Mouse (Mus musculus): ENCODE results near the gene Olfr1150-ps1. TPM values are rescaled to one million over a fixed set of nuclear protein-coding genes. Genes with fewer than 3 reads are reported as not detected.

The Olfr1150-ps1 gene
- not detected in 2 replicates for polyA plus RNA-seq (2015; fragmentation: Nextera tagmentation; extraction: Ambion mirVana)

GRCm38 (mm10) chr2:87843693-87844092, at the start of gene Olfr1150-ps1:
Olfr1150-ps1 (plus strand) TSS chr2:87843993.
- WGBS (ENCODE audit: insufficient replicate concordance) = 43% methylated on average over 1 of the region's 1 CpGs
- H3K27ac ChIP-seq (replicated peaks) = no peak within 1 kb of the TSS
- no peak for ATAC-seq (ENCODE audit: insufficient read depth)

GRCm38 (mm10) chr2:87800292-87800691, 43.5 kb upstream of the Olfr1150-ps1 start, which contains the start of gene Olfr1143:
Olfr1143 (plus strand) TSS chr2:87800592.
- Histone ChIP-seq H3K27me3 (no peaks in the 10 kb centered on the region), H3K4me2 (no peak within 1 kb of the TSS), H3K36me3 (replicated peaks) (no peaks in the 10 kb centered on the region), H3K27ac (replicated peaks) (no peak within 1 kb of the TSS), H3K9ac (no peak within 1 kb of the TSS), H3K9me3 (replicated peaks) (no peaks in the 10 kb centered on the region), H3K4me1 (replicated peaks) (no peaks in the 10 kb centered on the region), H3K4me3 (replicated peaks) (no peak within 1 kb of the TSS)
- ATAC-seq (ENCODE audit: insufficient read depth) = no peak

More at GRCm38 (mm10) chr2:87843693-87844092, at the start of gene Olfr1150-ps1:
- Histone ChIP-seq H3K36me3 (replicated peaks) (no peaks in the 10 kb centered on the region), H3K4me2 (no peak within 1 kb of the TSS), H3K4me3 (replicated peaks) (no peak within 1 kb of the TSS), H3K27me3 (no peaks in the 10 kb centered on the region), H3K4me1 (replicated peaks) (no peaks in the 10 kb centered on the region), H3K9me3 (replicated peaks) (no peaks in the 10 kb centered on the region), H3K9ac (no peak within 1 kb of the TSS)

- Histone ChIP-seq H3K9me3 (replicated peaks) (no peaks in the 10 kb centered on the region), H3K4me1 (replicated peaks) (no peaks in the 10 kb centered on the region), H3K27me3 (no peaks in the 10 kb centered on the region), H3K36me3 (replicated peaks) (no peaks in the 10 kb centered on the region), H3K27ac (replicated peaks) (no peak within 1 kb of the TSS), H3K9ac (no peak within 1 kb of the TSS), H3K4me3 (replicated peaks) (no peak within 1 kb of the TSS), H3K4me2 (no peak within 1 kb of the TSS)
- ATAC-seq (ENCODE audit: insufficient read depth) = no peak
- 41% methylated on average over 1 of the region's 1 CpGs for WGBS (ENCODE audit: insufficient replicate concordance)
These were observed 34.3 kb upstream of the Olfr1150-ps1 start, which contains the start of gene Olfr1145 for GRCm38 (mm10) chr2:87809522-87809921. Olfr1145 (plus strand) TSS chr2:87809822.

- Histone ChIP-seq H3K36me3 (replicated peaks) (no peaks in the 10 kb centered on the region), H3K4me2 (no peak within 1 kb of the TSS), H3K4me3 (replicated peaks) (no peak within 1 kb of the TSS), H3K27ac (replicated peaks) (no peak within 1 kb of the TSS), H3K9ac (no peak within 1 kb of the TSS), H3K9me3 (replicated peaks) (no peaks in the 10 kb centered on the region), H3K4me1 (replicated peaks) (no peaks in the 10 kb centered on the region), H3K27me3 (no peaks in the 10 kb centered on the region)
- WGBS (ENCODE audit: insufficient replicate concordance) = 62% methylated on average over 1 of the region's 1 CpGs
- ATAC-seq (ENCODE audit: insufficient read depth) = no peak
These were observed 13.6 kb upstream of the Olfr1150-ps1 start, which contains the start of gene Olfr1148 for GRCm38 (mm10) chr2:87830233-87830632. Olfr1148 (plus strand) TSS chr2:87830533.

GRCm38 (mm10) chr2:87855562-87855961, 11.8 kb downstream of the Olfr1150-ps1 start, which contains the start of gene Olfr1151:
Olfr1151 (plus strand) TSS chr2:87855862.
- Histone ChIP-seq H3K4me1 (replicated peaks) (no peaks in the 10 kb centered on the region), H3K36me3 (replicated peaks) (no peaks in the 10 kb centered on the region), H3K27ac (replicated peaks) (no peak within 1 kb of the TSS), H3K4me3 (replicated peaks) (no peak within 1 kb of the TSS), H3K9ac (no peak within 1 kb of the TSS), H3K4me2 (no peak within 1 kb of the TSS), H3K27me3 (no peaks in the 10 kb centered on the region), H3K9me3 (replicated peaks) (no peaks in the 10 kb centered on the region)
- ATAC-seq (ENCODE audit: insufficient read depth) = no peak
- WGBS (ENCODE audit: insufficient replicate concordance) = 71% methylated on average over 1 of the region's 1 CpGs

GRCm38 (mm10) chr2:87866192-87866591, 22.4 kb downstream of the Olfr1150-ps1 start, which contains the start of gene Olfr1152:
Olfr1152 (plus strand) TSS chr2:87866492.
- H3K4me1 ChIP-seq (replicated peaks) = no peaks in the 10 kb centered on the region
- no peak within 1 kb of the TSS for H3K27ac ChIP-seq (replicated peaks)
- H3K4me3 ChIP-seq (replicated peaks) = no peak within 1 kb of the TSS
- no peak within 1 kb of the TSS for H3K9ac ChIP-seq
- H3K9me3 ChIP-seq (replicated peaks) = no peaks in the 10 kb centered on the region
- H3K27me3 ChIP-seq = no peaks in the 10 kb centered on the region
- no peak within 1 kb of the TSS for H3K4me2 ChIP-seq
- no peak for ATAC-seq (ENCODE audit: insufficient read depth)
- no peaks in the 10 kb centered on the region for H3K36me3 ChIP-seq (replicated peaks)

- Histone ChIP-seq H3K27ac (replicated peaks) (no peak within 1 kb of the TSS), H3K9me3 (replicated peaks) (no peaks in the 10 kb centered on the region), H3K27me3 (no peaks in the 10 kb centered on the region), H3K4me2 (no peak within 1 kb of the TSS), H3K36me3 (replicated peaks) (no peaks in the 10 kb centered on the region), H3K4me3 (replicated peaks) (no peak within 1 kb of the TSS), H3K9ac (no peak within 1 kb of the TSS), H3K4me1 (replicated peaks) (no peaks in the 10 kb centered on the region)
- 52% methylated on average over 1 of the region's 1 CpGs for WGBS (ENCODE audit: insufficient replicate concordance)
- no peak for ATAC-seq (ENCODE audit: insufficient read depth)
These were observed 50.9 kb downstream of the Olfr1150-ps1 start, which contains the start of gene Olfr1153 for GRCm38 (mm10) chr2:87894662-87895061. Olfr1153 (plus strand) TSS chr2:87894962.

Other genes starting within 250 kb of the Olfr1150-ps1 start
- gene Olfr1130, start 237.8 kb upstream of the Olfr1150-ps1 start, polyA plus RNA-seq (2015; fragmentation: Nextera tagmentation; extraction: Ambion mirVana) = not detected in 2 replicates
- gene Olfr1131, start 216.9 kb upstream of the Olfr1150-ps1 start, polyA plus RNA-seq (2015; fragmentation: Nextera tagmentation; extraction: Ambion mirVana) = not detected in 2 replicates
- not detected in 2 replicates for gene Olfr1132, start 206.5 kb upstream of the Olfr1150-ps1 start, polyA plus RNA-seq (2015; fragmentation: Nextera tagmentation; extraction: Ambion mirVana)
- gene Olfr1133, start 196.6 kb upstream of the Olfr1150-ps1 start, polyA plus RNA-seq (2015; fragmentation: Nextera tagmentation; extraction: Ambion mirVana) = not detected in 2 replicates
- gene Olfr1134, start 185.5 kb upstream of the Olfr1150-ps1 start, polyA plus RNA-seq (2015; fragmentation: Nextera tagmentation; extraction: Ambion mirVana) = not detected in 2 replicates
- not detected in 2 replicates for gene Olfr1135, start 170.3 kb upstream of the Olfr1150-ps1 start, polyA plus RNA-seq (2015; fragmentation: Nextera tagmentation; extraction: Ambion mirVana)
- gene Olfr1136, start 150.0 kb upstream of the Olfr1150-ps1 start, polyA plus RNA-seq (2015; fragmentation: Nextera tagmentation; extraction: Ambion mirVana) = not detected in 2 replicates
- not detected in 2 replicates for gene Olfr1137, start 130.8 kb upstream of the Olfr1150-ps1 start, polyA plus RNA-seq (2015; fragmentation: Nextera tagmentation; extraction: Ambion mirVana)
- gene Olfr1138, start 104.0 kb upstream of the Olfr1150-ps1 start, polyA plus RNA-seq (2015; fragmentation: Nextera tagmentation; extraction: Ambion mirVana) = not detected in 2 replicates
- gene Olfr1140, start 100.2 kb upstream of the Olfr1150-ps1 start, polyA plus RNA-seq (2015; fragmentation: Nextera tagmentation; extraction: Ambion mirVana) = not detected in 2 replicates
- gene Olfr1141, start 90.0 kb upstream of the Olfr1150-ps1 start, polyA plus RNA-seq (2015; fragmentation: Nextera tagmentation; extraction: Ambion mirVana) = not detected in 2 replicates
- not detected in 2 replicates for gene Olfr152, start 64.5 kb upstream of the Olfr1150-ps1 start, polyA plus RNA-seq (2015; fragmentation: Nextera tagmentation; extraction: Ambion mirVana)
- gene Olfr1143, start 43.4 kb upstream of the Olfr1150-ps1 start, polyA plus RNA-seq (2015; fragmentation: Nextera tagmentation; extraction: Ambion mirVana) = not detected in 2 replicates
- not detected in 2 replicates for gene Olfr1145, start 34.2 kb upstream of the Olfr1150-ps1 start, polyA plus RNA-seq (2015; fragmentation: Nextera tagmentation; extraction: Ambion mirVana)
- gene Olfr1148, start 13.5 kb upstream of the Olfr1150-ps1 start, polyA plus RNA-seq (2015; fragmentation: Nextera tagmentation; extraction: Ambion mirVana) = not detected in 2 replicates
- gene Olfr1151, start 11.9 kb downstream of the Olfr1150-ps1 start, polyA plus RNA-seq (2015; fragmentation: Nextera tagmentation; extraction: Ambion mirVana) = not detected in 2 replicates
- gene Olfr1152, start 22.5 kb downstream of the Olfr1150-ps1 start, polyA plus RNA-seq (2015; fragmentation: Nextera tagmentation; extraction: Ambion mirVana) = not detected in 2 replicates
- gene Olfr1153, start 51.0 kb downstream of the Olfr1150-ps1 start, polyA plus RNA-seq (2015; fragmentation: Nextera tagmentation; extraction: Ambion mirVana) = not detected in 2 replicates
- gene Olfr1154, start 61.2 kb downstream of the Olfr1150-ps1 start, polyA plus RNA-seq (2015; fragmentation: Nextera tagmentation; extraction: Ambion mirVana) = not detected in 2 replicates
- gene Olfr1155, start 101.1 kb downstream of the Olfr1150-ps1 start, polyA plus RNA-seq (2015; fragmentation: Nextera tagmentation; extraction: Ambion mirVana) = not detected in 2 replicates
- gene Olfr1156, start 109.1 kb downstream of the Olfr1150-ps1 start, polyA plus RNA-seq (2015; fragmentation: Nextera tagmentation; extraction: Ambion mirVana) = not detected in 2 replicates
- not detected in 2 replicates for gene Olfr1157, start 124.3 kb downstream of the Olfr1150-ps1 start, polyA plus RNA-seq (2015; fragmentation: Nextera tagmentation; extraction: Ambion mirVana)
- not detected in 2 replicates for gene Olfr74, start 130.7 kb downstream of the Olfr1150-ps1 start, polyA plus RNA-seq (2015; fragmentation: Nextera tagmentation; extraction: Ambion mirVana)
- not detected in 2 replicates for gene Olfr1158, start 146.1 kb downstream of the Olfr1150-ps1 start, polyA plus RNA-seq (2015; fragmentation: Nextera tagmentation; extraction: Ambion mirVana)
- not detected in 2 replicates for gene Olfr1160, start 164.3 kb downstream of the Olfr1150-ps1 start, polyA plus RNA-seq (2015; fragmentation: Nextera tagmentation; extraction: Ambion mirVana)
- gene Olfr1161, start 178.8 kb downstream of the Olfr1150-ps1 start, polyA plus RNA-seq (2015; fragmentation: Nextera tagmentation; extraction: Ambion mirVana) = not detected in 2 replicates
- not detected in 2 replicates for gene Olfr73, start 193.7 kb downstream of the Olfr1150-ps1 start, polyA plus RNA-seq (2015; fragmentation: Nextera tagmentation; extraction: Ambion mirVana)
- not detected in 2 replicates for gene Olfr1162, start 207.1 kb downstream of the Olfr1150-ps1 start, polyA plus RNA-seq (2015; fragmentation: Nextera tagmentation; extraction: Ambion mirVana)
- gene Olfr1163, start 227.8 kb downstream of the Olfr1150-ps1 start, polyA plus RNA-seq (2015; fragmentation: Nextera tagmentation; extraction: Ambion mirVana) = not detected in 2 replicates
- gene Olfr1164, start 250.0 kb downstream of the Olfr1150-ps1 start, polyA plus RNA-seq (2015; fragmentation: Nextera tagmentation; extraction: Ambion mirVana) = not detected in 2 replicates

All from liver, embryonic 15.5 days (tissue).